Mouse (Mus musculus) hindbrain, embryonic 11.5 days (tissue): ENCODE results near the gene Olfr684. TPM values are rescaled to one million over a fixed set of nuclear protein-coding genes. Genes with fewer than 3 reads are reported as not detected.

Experiments used
- ATAC-seq: fragments of 200-750 bp; cut with Nextera tagmentation; 2 replicates; pipeline ENCODE4 v1.8.0; 2017; ENCODE audit warnings: mild to moderate bottlenecking, moderate TSS enrichment, moderate library complexity; ENCODE audit not compliant: low FRiP score
- DNase-seq: peaks from one replicate; pipeline ENCODE4 v3.0.0-alpha.2; 2015; ENCODE audit warnings: low spot score
- H3K27ac ChIP-seq: fragments of 300-500 bp; sonication (generic); 2 replicates; pipeline ENCODE4 v1.5.1; 2014; ENCODE audit warnings: mild to moderate bottlenecking, low read depth, low read length
- H3K27me3 ChIP-seq: fragments of 300-500 bp; sonication (generic); 2 replicates; pipeline ENCODE4 v1.6.1; 2014; ENCODE audit warnings: mild to moderate bottlenecking, low read length, moderate library complexity, mixed read lengths; ENCODE audit not compliant: control insufficient read depth, insufficient read depth
- H3K36me3 ChIP-seq: fragments of 300-500 bp; sonication (generic); 2 replicates; pipeline ENCODE4 v1.6.1; 2014; ENCODE audit warnings: mild to moderate bottlenecking, low read length, moderate library complexity, mixed read lengths; ENCODE audit not compliant: control insufficient read depth, insufficient read depth
- H3K4me1 ChIP-seq: fragments of 300-500 bp; sonication (generic); replicated peaks from 2 replicates; pipeline ENCODE4 v1.6.1; 2014; ENCODE audit warnings: low read length, mixed read lengths; ENCODE audit not compliant: control insufficient read depth, insufficient read depth
- H3K4me2 ChIP-seq: fragments of 300-500 bp; sonication (generic); replicated peaks from 2 replicates; pipeline ENCODE4 v1.6.1; 2014; ENCODE audit warnings: mild to moderate bottlenecking, low read depth, low read length
- H3K4me3 ChIP-seq: fragments of 300-500 bp; sonication (generic); 2 replicates; pipeline ENCODE4 v1.5.1; 2014; ENCODE audit warnings: low read depth, low read length
- H3K9ac ChIP-seq: fragments of 300-500 bp; sonication (generic); 2 replicates; pipeline ENCODE4 v1.6.1; 2014; ENCODE audit warnings: low read depth, low read length
- H3K9me3 ChIP-seq: fragments of 300-500 bp; sonication (generic); 2 replicates; pipeline ENCODE4 v1.6.1; 2016; ENCODE audit warnings: low read length; ENCODE audit not compliant: control insufficient read depth
- WGBS: fragments of 180-500 bp; shearing (Covaris S2); extraction: QIAGEN DNeasy Blood & Tissue Kit; methylation state at CpG from one replicate; pipeline ENCODE4 v1.1.7; 2014; 5-methylcytosine and 5-hydroxymethylcytosine counted together
- polyA plus RNA-seq: library from polyadenylated mRNA; unstranded; fragments of >200 nt; fragmentation: Nextera tagmentation; extraction: Ambion mirVana; gene quantifications from 2 replicates; pipeline ENCODE4 v1.2.1, GENCODE M21; 2014

The Olfr684 gene
- 0.06 TPM in 1 of 2 replicates, not detected in the other for polyA plus RNA-seq

GRCm38 (mm10) chr7:105163553-105163952, at the start of gene Olfr684:
Olfr684 (minus strand) TSS chr7:105163653.
- 67% methylated on average over 1 of the region's 1 CpGs for WGBS
- H3K27ac ChIP-seq, result no peak within 1 kb of the TSS
- ATAC-seq (no peak), DNase-seq (no peak)
- no peak within 1 kb of the TSS for H3K9ac ChIP-seq
- H3K4me1 ChIP-seq, result no peaks in the 10 kb centered on the region
- H3K9me3 ChIP-seq, result no peaks in the 10 kb centered on the region
- H3K4me3 ChIP-seq, result no peak within 1 kb of the TSS
- H3K4me2 ChIP-seq, result no peak within 1 kb of the TSS
- no peaks in the 10 kb centered on the region for H3K36me3 ChIP-seq
- no peaks in the 10 kb centered on the region for H3K27me3 ChIP-seq

- Histone ChIP-seq H3K4me2 (no peak within 1 kb of the TSS), H3K9ac (no peak within 1 kb of the TSS), H3K9me3 (no peaks in the 10 kb centered on the region), H3K4me1 (no peaks in the 10 kb centered on the region), H3K27me3 (no peaks in the 10 kb centered on the region), H3K27ac (no peak within 1 kb of the TSS), H3K4me3 (no peak within 1 kb of the TSS), H3K36me3 (no peaks in the 10 kb centered on the region)
- no peak for DNase-seq
- no peak for ATAC-seq
These were observed 43.9 kb upstream of the Olfr684 start, which contains the start of gene Olfr686 for GRCm38 (mm10) chr7:105207385-105207784. Olfr686 (minus strand) TSS chr7:105207485.

- no peaks in the 10 kb centered on the region for H3K36me3 ChIP-seq
- H3K4me1 ChIP-seq, result no peaks in the 10 kb centered on the region
- WGBS, result 95% methylated on average over 1 of the region's 1 CpGs
- H3K27me3 ChIP-seq, result no peaks in the 10 kb centered on the region
- no peak for DNase-seq
- H3K9ac ChIP-seq, result no peak within 1 kb of the TSS
- H3K4me2 ChIP-seq, result no peak within 1 kb of the TSS
- no peak within 1 kb of the TSS for H3K27ac ChIP-seq
- no peak within 1 kb of the TSS for H3K4me3 ChIP-seq
- H3K9me3 ChIP-seq, result no peaks in the 10 kb centered on the region
- ATAC-seq, result no peak
These were observed 22.5 kb upstream of the Olfr684 start, which contains the start of gene Olfr685 for GRCm38 (mm10) chr7:105185912-105186311. Olfr685 (minus strand) TSS chr7:105186012.

GRCm38 (mm10) chr7:105170773-105171172, 7.3 kb upstream of the Olfr684 start:
- peak; percentile 6 for DNase-seq
- 59% methylated on average over 4 of the region's 4 CpGs for WGBS
- no peak overlapping the region for H3K4me2 ChIP-seq

GRCm38 (mm10) chr7:105146912-105147311, 16.5 kb downstream of the Olfr684 start, which contains the start of gene Olfr683:
Olfr683 (minus strand) TSS chr7:105147012.
- Histone ChIP-seq H3K27ac (no peak within 1 kb of the TSS), H3K4me2 (no peak within 1 kb of the TSS)
- WGBS, result 70% methylated on average over 1 of the region's 1 CpGs

More at GRCm38 (mm10) chr7:105170773-105171172, 7.3 kb upstream of the Olfr684 start:
- Histone ChIP-seq H3K9ac (no peak overlapping the region), H3K27ac (no peak overlapping the region), H3K4me1 (no peaks in the 10 kb centered on the region), H3K27me3 (no peaks in the 10 kb centered on the region), H3K4me3 (no peak overlapping the region), H3K9me3 (no peaks in the 10 kb centered on the region), H3K36me3 (no peaks in the 10 kb centered on the region)
- no peak for ATAC-seq

GRCm38 (mm10) chr7:105141275-105141674, 22.2 kb downstream of the Olfr684 start:
- Histone ChIP-seq H3K4me2 (no peak overlapping the region), H3K4me1 (no peaks in the 10 kb centered on the region), H3K9me3 (no peaks in the 10 kb centered on the region), H3K27me3 (no peaks in the 10 kb centered on the region), H3K36me3 (no peaks in the 10 kb centered on the region), H3K4me3 (no peak overlapping the region), H3K27ac (no peak overlapping the region), H3K9ac (no peak overlapping the region)
- WGBS, result 78% methylated on average over 2 of the region's 2 CpGs
- DNase-seq, result no peak
- ATAC-seq, result no peak

More at GRCm38 (mm10) chr7:105146912-105147311, 16.5 kb downstream of the Olfr684 start, which contains the start of gene Olfr683:
- no peak for ATAC-seq
- H3K36me3 ChIP-seq, result no peaks in the 10 kb centered on the region
- no peaks in the 10 kb centered on the region for H3K9me3 ChIP-seq
- H3K4me3 ChIP-seq, result no peak within 1 kb of the TSS
- H3K4me1 ChIP-seq, result no peaks in the 10 kb centered on the region
- H3K27me3 ChIP-seq, result no peaks in the 10 kb centered on the region
- no peak for DNase-seq
- H3K9ac ChIP-seq, result no peak within 1 kb of the TSS

- no peak for DNase-seq
- Histone ChIP-seq H3K4me3 (no peak within 1 kb of the TSS), H3K27me3 (no peaks in the 10 kb centered on the region), H3K9me3 (no peaks in the 10 kb centered on the region), H3K4me1 (no peaks in the 10 kb centered on the region), H3K27ac (no peak within 1 kb of the TSS), H3K36me3 (no peaks in the 10 kb centered on the region), H3K4me2 (no peak within 1 kb of the TSS), H3K9ac (no peak within 1 kb of the TSS)
- no peak for ATAC-seq
These were observed 46.9 kb downstream of the Olfr684 start, which contains the start of gene Olfr681 for GRCm38 (mm10) chr7:105116536-105116935. Olfr681 (plus strand) TSS chr7:105116836.

Other genes starting within 250 kb of the Olfr684 start
- gene Olfr667, start 242.2 kb downstream of the Olfr684 start, polyA plus RNA-seq, result not detected in 2 replicates
- not detected in 2 replicates for gene Olfr668, start 235.6 kb downstream of the Olfr684 start, polyA plus RNA-seq
- gene Olfr669, start 229.4 kb downstream of the Olfr684 start, polyA plus RNA-seq, result not detected in 2 replicates
- not detected in 2 replicates for gene Olfr670, start 201.0 kb downstream of the Olfr684 start, polyA plus RNA-seq
- not detected in 2 replicates for gene Olfr671, start 184.5 kb downstream of the Olfr684 start, polyA plus RNA-seq
- not detected in 2 replicates for gene Olfr672, start 161.6 kb downstream of the Olfr684 start, polyA plus RNA-seq
- gene Olfr675, start 135.2 kb downstream of the Olfr684 start, polyA plus RNA-seq, result not detected in 2 replicates
- gene Olfr676, start 131.0 kb downstream of the Olfr684 start, polyA plus RNA-seq, result not detected in 2 replicates
- gene Olfr677, start 112.3 kb downstream of the Olfr684 start, polyA plus RNA-seq, result not detected in 2 replicates
- gene Olfr678, start 99.2 kb downstream of the Olfr684 start, polyA plus RNA-seq, result not detected in 2 replicates
- gene Olfr679, start 82.4 kb downstream of the Olfr684 start, polyA plus RNA-seq, result not detected in 2 replicates
- gene Olfr680-ps1, start 70.8 kb downstream of the Olfr684 start, polyA plus RNA-seq, result not detected in 2 replicates
- gene Olfr681, start 46.8 kb downstream of the Olfr684 start, polyA plus RNA-seq, result not detected in 2 replicates
- gene Olfr683, start 16.6 kb downstream of the Olfr684 start, polyA plus RNA-seq, result not detected in 2 replicates
- gene Olfr685, start 22.4 kb upstream of the Olfr684 start, polyA plus RNA-seq, result not detected in 2 replicates
- not detected in 2 replicates for gene Olfr686, start 43.8 kb upstream of the Olfr684 start, polyA plus RNA-seq
- not detected in 2 replicates for gene Olfr688, start 124.4 kb upstream of the Olfr684 start, polyA plus RNA-seq
- gene Olfr689, start 147.5 kb upstream of the Olfr684 start, polyA plus RNA-seq, result not detected in 2 replicates
- not detected in 2 replicates for gene Olfr690, start 170.5 kb upstream of the Olfr684 start, polyA plus RNA-seq
- gene Olfr691, start 178.6 kb upstream of the Olfr684 start, polyA plus RNA-seq, result 0.39 TPM in 1 of 2 replicates, not detected in the other
- gene Olfr692, start 204.6 kb upstream of the Olfr684 start, polyA plus RNA-seq, result not detected in 2 replicates
- not detected in 2 replicates for gene Gm5901, start 211.4 kb upstream of the Olfr684 start, polyA plus RNA-seq
- gene Fam160a2, start 236.4 kb upstream of the Olfr684 start, polyA plus RNA-seq, result 27.6 and 33.9 TPM in 2 replicates
- 0.15 TPM in 1 of 2 replicates, not detected in the other for gene Cnga4, start 240.9 kb upstream of the Olfr684 start, polyA plus RNA-seq